Mouse (Mus musculus): ENCODE measurements around the gene Olfr1020. TPM values are rescaled to one million over a fixed set of nuclear protein-coding genes. Genes with fewer than 3 reads are reported as not detected.

The Olfr1020 gene
- not detected in 2 replicates for polyA plus RNA-seq (2015; fragmentation: Nextera tagmentation; extraction: Ambion mirVana)

- WGBS = 84% methylated on average over 1 of the region's 1 CpGs
- Histone ChIP-seq H3K4me3 (replicated peaks) (no peak within 1 kb of the TSS), H3K27ac (no peak within 1 kb of the TSS), H3K4me2 (replicated peaks) (no peak within 1 kb of the TSS), H3K9me3 (no peaks in the 10 kb centered on the region), H3K9ac (no peak within 1 kb of the TSS), H3K27me3 (replicated peaks) (no peaks in the 10 kb centered on the region), H3K36me3 (no peaks in the 10 kb centered on the region), H3K4me1 (replicated peaks) (no peaks in the 10 kb centered on the region)
- no peak for ATAC-seq
These were observed at the start of gene Olfr1020 for GRCm38 (mm10) chr2:85846730-85847129. Gene Olfr1020, plus strand, starts transcription at chr2:85847030.

DNA sequence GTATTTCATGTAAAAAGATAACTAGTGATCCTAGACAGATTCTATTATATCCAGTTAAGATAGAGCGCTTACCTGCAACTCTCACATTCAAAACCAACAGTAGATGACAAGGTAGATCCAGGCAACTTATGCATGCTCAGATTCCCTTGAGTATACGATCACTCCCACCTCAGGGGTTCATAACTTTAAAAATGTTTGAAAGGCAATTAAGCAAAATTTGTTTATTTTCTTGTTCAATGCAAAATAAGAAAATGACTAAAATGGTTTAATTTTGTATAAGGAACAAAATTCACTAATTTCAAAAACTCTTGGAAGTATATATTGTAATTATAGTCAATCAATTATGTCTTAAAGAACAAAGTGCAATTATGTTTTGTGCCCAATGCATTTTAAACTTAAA is 44.4 kb upstream of the Olfr1020 start, which contains the start of gene Olfr1016:
Gene Olfr1016, minus strand, starts transcription at position 101 of the 400 bp plus-strand sequence.
- 91% methylated on average over 2 of the region's 2 CpGs for WGBS
- Histone ChIP-seq H3K4me3 (replicated peaks) (no peak within 1 kb of the TSS), H3K9me3 (no peaks in the 10 kb centered on the region), H3K27me3 (replicated peaks) (no peaks in the 10 kb centered on the region), H3K36me3 (no peaks in the 10 kb centered on the region), H3K9ac (no peak within 1 kb of the TSS), H3K27ac (no peak within 1 kb of the TSS), H3K4me2 (replicated peaks) (no peak within 1 kb of the TSS), H3K4me1 (replicated peaks) (no peaks in the 10 kb centered on the region)
- ATAC-seq = no peak

DNA sequence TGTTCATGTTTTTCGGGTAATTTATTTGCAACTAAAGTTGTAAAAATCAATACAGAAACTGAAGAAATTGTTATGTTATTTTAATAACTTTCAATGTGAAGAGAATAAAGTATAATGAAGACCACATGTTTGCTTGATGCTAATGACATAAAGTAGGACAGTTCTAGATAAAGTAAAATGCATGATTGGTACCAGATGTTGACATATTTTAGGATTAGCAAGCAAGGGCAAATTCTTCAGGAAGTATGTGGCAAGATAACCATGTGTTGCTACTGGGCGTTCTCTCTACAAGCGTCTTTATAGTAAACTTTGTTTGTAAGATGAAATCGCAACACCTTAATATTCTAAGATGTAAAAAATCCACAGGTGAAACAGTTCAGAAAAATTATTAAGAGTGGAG is 42.3 kb upstream of the Olfr1020 start:
- ATAC-seq = no peak
- WGBS = 90% methylated on average over 4 of the region's 4 CpGs
- H3K4me2 ChIP-seq (replicated peaks) = no peak overlapping the region
- no peak overlapping the region for H3K9ac ChIP-seq
- H3K4me3 ChIP-seq (replicated peaks) = no peak overlapping the region
- H3K9me3 ChIP-seq = no peaks in the 10 kb centered on the region
- H3K4me1 ChIP-seq (replicated peaks) = no peaks in the 10 kb centered on the region
- no peaks in the 10 kb centered on the region for H3K36me3 ChIP-seq
- H3K27me3 ChIP-seq (replicated peaks) = no peaks in the 10 kb centered on the region
- no peak overlapping the region for H3K27ac ChIP-seq

- Histone ChIP-seq H3K36me3 (no peaks in the 10 kb centered on the region), H3K4me1 (replicated peaks) (no peaks in the 10 kb centered on the region), H3K9me3 (no peaks in the 10 kb centered on the region), H3K9ac (no peak within 1 kb of the TSS), H3K27me3 (replicated peaks) (no peaks in the 10 kb centered on the region), H3K27ac (no peak within 1 kb of the TSS), H3K4me2 (replicated peaks) (no peak within 1 kb of the TSS), H3K4me3 (replicated peaks) (no peak within 1 kb of the TSS)
- ATAC-seq = no peak
These were observed 28.7 kb upstream of the Olfr1020 start, which contains the start of gene Olfr1018 for GRCm38 (mm10) chr2:85818179-85818578. Gene Olfr1018, plus strand, starts transcription at chr2:85818479.

DNA sequence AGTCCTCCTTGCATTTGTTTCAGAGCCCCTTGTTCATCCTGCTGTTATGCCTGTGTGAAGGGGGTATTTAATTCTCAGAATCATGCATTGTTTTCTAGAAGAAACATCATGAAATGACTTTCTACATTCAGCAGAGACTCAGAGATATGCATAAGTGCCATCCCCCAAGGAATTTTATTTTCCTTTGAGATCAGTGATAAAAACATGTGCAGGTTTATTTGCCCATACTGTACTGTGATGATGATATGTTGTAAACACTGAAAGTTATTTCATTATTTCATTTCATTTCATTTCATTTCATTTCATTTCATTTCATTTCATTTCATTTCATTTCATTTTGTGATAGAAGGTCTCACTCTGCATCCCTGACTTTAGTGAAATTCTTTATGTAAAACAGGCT is 1.4 kb upstream of the Olfr1020 start, which contains the start of gene Olfr1019:
Gene Olfr1019, minus strand, starts transcription at position 101 of the 400 bp plus-strand sequence.
- Histone ChIP-seq H3K9ac (no peak within 1 kb of the TSS), H3K4me3 (replicated peaks) (no peak within 1 kb of the TSS), H3K4me2 (replicated peaks) (no peak within 1 kb of the TSS), H3K27me3 (replicated peaks) (no peaks in the 10 kb centered on the region), H3K4me1 (replicated peaks) (no peaks in the 10 kb centered on the region), H3K36me3 (no peaks in the 10 kb centered on the region), H3K27ac (no peak within 1 kb of the TSS), H3K9me3 (no peaks in the 10 kb centered on the region)
- ATAC-seq = no peak

DNA sequence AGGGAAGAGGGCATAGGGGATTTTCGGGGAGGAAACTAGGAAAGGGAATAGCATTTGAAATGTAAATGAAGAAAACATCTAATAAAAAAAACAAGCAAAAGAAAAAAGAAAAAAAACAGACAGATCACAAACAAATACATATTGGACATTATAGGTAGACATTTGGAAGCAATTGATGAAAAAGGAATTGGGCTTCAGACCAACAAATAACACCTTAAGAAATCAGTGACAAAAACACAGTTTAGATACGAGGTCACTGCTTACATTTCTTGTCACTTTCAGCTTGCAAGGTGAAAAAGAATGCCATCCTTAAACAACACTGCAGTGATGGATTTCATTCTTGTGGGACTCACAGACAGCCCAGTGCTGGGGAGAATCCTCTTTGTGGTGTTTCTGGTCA is 21.5 kb downstream of the Olfr1020 start, which contains the start of gene Olfr1022:
Gene Olfr1022, plus strand, starts transcription at position 301 of the 400 bp plus-strand sequence.
- H3K9ac ChIP-seq = no peak within 1 kb of the TSS
- H3K4me3 ChIP-seq (replicated peaks) = no peak within 1 kb of the TSS
- H3K27ac ChIP-seq = no peak within 1 kb of the TSS
- no peak for ATAC-seq
- H3K36me3 ChIP-seq = no peaks in the 10 kb centered on the region
- 35% methylated on average over 2 of the region's 2 CpGs for WGBS
- H3K9me3 ChIP-seq = no peaks in the 10 kb centered on the region
- no peak within 1 kb of the TSS for H3K4me2 ChIP-seq (replicated peaks)
- H3K27me3 ChIP-seq (replicated peaks) = no peaks in the 10 kb centered on the region
- H3K4me1 ChIP-seq (replicated peaks) = no peaks in the 10 kb centered on the region

DNA sequence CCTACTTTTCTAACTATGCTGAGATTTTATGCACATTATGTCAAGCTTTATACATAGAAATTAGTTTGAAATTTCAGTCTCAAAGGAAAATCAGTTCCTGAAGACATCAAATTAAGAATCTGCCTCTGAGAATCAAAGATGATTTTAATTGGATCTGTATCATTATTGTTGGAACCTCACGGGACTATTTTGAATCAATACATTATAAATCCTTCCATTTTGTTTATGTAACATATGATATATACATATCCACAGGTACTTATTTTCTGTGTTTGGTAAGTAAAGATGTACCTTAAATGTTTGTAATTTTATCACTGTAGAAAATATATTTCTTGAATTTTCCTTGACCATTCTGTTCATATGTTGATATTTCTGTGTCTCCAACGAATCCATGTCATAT is 38.5 kb downstream of the Olfr1020 start, which contains the start of gene Olfr1023:
Gene Olfr1023, plus strand, starts transcription at position 301 of the 400 bp plus-strand sequence.
- Histone ChIP-seq H3K27ac (no peak within 1 kb of the TSS), H3K9ac (no peak within 1 kb of the TSS), H3K9me3 (no peaks in the 10 kb centered on the region), H3K4me3 (replicated peaks) (no peak within 1 kb of the TSS), H3K36me3 (no peaks in the 10 kb centered on the region), H3K4me1 (replicated peaks) (no peaks in the 10 kb centered on the region), H3K27me3 (replicated peaks) (no peaks in the 10 kb centered on the region), H3K4me2 (replicated peaks) (no peak within 1 kb of the TSS)
- ATAC-seq = no peak
- WGBS = 71% methylated on average over 2 of the region's 2 CpGs

Other genes with a start within 250 kb of the Olfr1020 start
- not detected in 2 replicates for gene Olfr1000, start 235.1 kb upstream of the Olfr1020 start, polyA plus RNA-seq (2015; fragmentation: Nextera tagmentation; extraction: Ambion mirVana)
- not detected in 2 replicates for gene Olfr1002, start 196.3 kb upstream of the Olfr1020 start, polyA plus RNA-seq (2015; fragmentation: Nextera tagmentation; extraction: Ambion mirVana)
- gene Olfr154, start 182.6 kb upstream of the Olfr1020 start, polyA plus RNA-seq (2015; fragmentation: Nextera tagmentation; extraction: Ambion mirVana) = not detected in 2 replicates
- not detected in 2 replicates for gene Olfr1006, start 168.3 kb upstream of the Olfr1020 start, polyA plus RNA-seq (2015; fragmentation: Nextera tagmentation; extraction: Ambion mirVana)
- not detected in 2 replicates for gene Olfr1008, start 157.6 kb upstream of the Olfr1020 start, polyA plus RNA-seq (2015; fragmentation: Nextera tagmentation; extraction: Ambion mirVana)
- not detected in 2 replicates for gene Olfr1009, start 131.6 kb upstream of the Olfr1020 start, polyA plus RNA-seq (2015; fragmentation: Nextera tagmentation; extraction: Ambion mirVana)
- not detected in 2 replicates for gene Olfr1012, start 84.3 kb upstream of the Olfr1020 start, polyA plus RNA-seq (2015; fragmentation: Nextera tagmentation; extraction: Ambion mirVana)
- not detected in 2 replicates for gene Olfr1013, start 79.9 kb upstream of the Olfr1020 start, polyA plus RNA-seq (2015; fragmentation: Nextera tagmentation; extraction: Ambion mirVana)
- gene Olfr1014, start 74.3 kb upstream of the Olfr1020 start, polyA plus RNA-seq (2015; fragmentation: Nextera tagmentation; extraction: Ambion mirVana) = not detected in 2 replicates
- not detected in 2 replicates for gene Olfr1015, start 65.0 kb upstream of the Olfr1020 start, polyA plus RNA-seq (2015; fragmentation: Nextera tagmentation; extraction: Ambion mirVana)
- gene Olfr1016, start 44.5 kb upstream of the Olfr1020 start, polyA plus RNA-seq (2015; fragmentation: Nextera tagmentation; extraction: Ambion mirVana) = not detected in 2 replicates
- gene Olfr1018, start 28.6 kb upstream of the Olfr1020 start, polyA plus RNA-seq (2015; fragmentation: Nextera tagmentation; extraction: Ambion mirVana) = not detected in 2 replicates
- not detected in 2 replicates for gene Olfr1019, start 1.5 kb upstream of the Olfr1020 start, polyA plus RNA-seq (2015; fragmentation: Nextera tagmentation; extraction: Ambion mirVana)
- gene Olfr1022, start 21.6 kb downstream of the Olfr1020 start, polyA plus RNA-seq (2015; fragmentation: Nextera tagmentation; extraction: Ambion mirVana) = not detected in 2 replicates
- gene Olfr1023, start 38.6 kb downstream of the Olfr1020 start, polyA plus RNA-seq (2015; fragmentation: Nextera tagmentation; extraction: Ambion mirVana) = not detected in 2 replicates
- gene Olfr1024, start 58.0 kb downstream of the Olfr1020 start, polyA plus RNA-seq (2015; fragmentation: Nextera tagmentation; extraction: Ambion mirVana) = not detected in 2 replicates
- not detected in 2 replicates for gene Olfr1025-ps1, start 68.2 kb downstream of the Olfr1020 start, polyA plus RNA-seq (2015; fragmentation: Nextera tagmentation; extraction: Ambion mirVana)
- not detected in 2 replicates for gene Olfr1026, start 74.5 kb downstream of the Olfr1020 start, polyA plus RNA-seq (2015; fragmentation: Nextera tagmentation; extraction: Ambion mirVana)
- not detected in 2 replicates for gene Olfr1028, start 103.4 kb downstream of the Olfr1020 start, polyA plus RNA-seq (2015; fragmentation: Nextera tagmentation; extraction: Ambion mirVana)
- gene Olfr1029, start 126.9 kb downstream of the Olfr1020 start, polyA plus RNA-seq (2015; fragmentation: Nextera tagmentation; extraction: Ambion mirVana) = not detected in 2 replicates
- not detected in 2 replicates for gene Olfr1030, start 132.2 kb downstream of the Olfr1020 start, polyA plus RNA-seq (2015; fragmentation: Nextera tagmentation; extraction: Ambion mirVana)
- gene Olfr1031, start 143.3 kb downstream of the Olfr1020 start, polyA plus RNA-seq (2015; fragmentation: Nextera tagmentation; extraction: Ambion mirVana) = not detected in 2 replicates
- gene Olfr1032, start 158.5 kb downstream of the Olfr1020 start, polyA plus RNA-seq (2015; fragmentation: Nextera tagmentation; extraction: Ambion mirVana) = not detected in 2 replicates
- 2.8 and 3.4 TPM in 2 replicates for gene Olfr1033, start 173.6 kb downstream of the Olfr1020 start, polyA plus RNA-seq (2015; fragmentation: Nextera tagmentation; extraction: Ambion mirVana)
- 0.03 and 0.06 TPM in 2 replicates for gene Olfr1034, start 198.8 kb downstream of the Olfr1020 start, polyA plus RNA-seq (2015; fragmentation: Nextera tagmentation; extraction: Ambion mirVana)
- gene Olfr1036, start 227.0 kb downstream of the Olfr1020 start, polyA plus RNA-seq (2015; fragmentation: Nextera tagmentation; extraction: Ambion mirVana) = not detected in 2 replicates
- gene Olfr1037, start 240.4 kb downstream of the Olfr1020 start, polyA plus RNA-seq (2015; fragmentation: Nextera tagmentation; extraction: Ambion mirVana) = not detected in 2 replicates